Mouse (Mus musculus): ENCODE measurements around the gene Hspg2. TPM values are rescaled to one million over a fixed set of nuclear protein-coding genes. Genes with fewer than 3 reads are reported as not detected.

Hspg2 gene
- total RNA-seq, 4 experiments from 2014 or later, result 4.1 to 6.4 (median 6.0) TPM

- no peak for DNase-seq (ENCODE audit: low spot score in 2 of 2)
Observed at GRCm38 (mm10) chr4:137461217-137461616, 7.4 kb upstream of the Hspg2 start.

- no peak for DNase-seq (ENCODE audit: low spot score in 2 of 2)
Observed at GRCm38 (mm10) chr4:137461981-137462690, 6.4 kb upstream of the Hspg2 start.

- no peak for DNase-seq (ENCODE audit: low spot score in 2 of 2)
Observed at GRCm38 (mm10) chr4:137465125-137465787, 3.3 kb upstream of the Hspg2 start.

- no peak for DNase-seq (ENCODE audit: low spot score in 2 of 2)
Observed at GRCm38 (mm10) chr4:137466991-137467390, 1.6 kb upstream of the Hspg2 start.

- DNase-seq (ENCODE audit: low spot score in 2 of 2), result no peak
Observed at GRCm38 (mm10) chr4:137467525-137467924, 1.0 kb upstream of the Hspg2 start.

GRCm38 (mm10) chr4:137469081-137469844 lies 694 bp downstream of the Hspg2 start:
- no peak for DNase-seq (ENCODE audit: low spot score in 2 of 2)

GRCm38 (mm10) chr4:137469845-137470692 lies 1.5 kb downstream of the Hspg2 start:
- DNase-seq (ENCODE audit: low spot score in 2 of 2), result no peak

- no peak for DNase-seq (ENCODE audit: low spot score in 2 of 2)
Observed at GRCm38 (mm10) chr4:137470701-137471317, 2.2 kb downstream of the Hspg2 start.

GRCm38 (mm10) chr4:137471326-137471725 lies 2.8 kb downstream of the Hspg2 start:
- DNase-seq (ENCODE audit: low spot score in 2 of 2), result no peak

- DNase-seq (ENCODE audit: low spot score in 2 of 2), result no peak
Observed at GRCm38 (mm10) chr4:137473240-137473639, 4.7 kb downstream of the Hspg2 start.

GRCm38 (mm10) chr4:137473701-137474388 lies 5.3 kb downstream of the Hspg2 start:
- DNase-seq (ENCODE audit: low spot score in 2 of 2), result no peak

GRCm38 (mm10) chr4:137474694-137475093 lies 6.1 kb downstream of the Hspg2 start:
- DNase-seq (ENCODE audit: low spot score in 2 of 2), result no peak

GRCm38 (mm10) chr4:137475271-137476050 lies 6.9 kb downstream of the Hspg2 start:
- DNase-seq (ENCODE audit: low spot score in 2 of 2), result no peak

GRCm38 (mm10) chr4:137476065-137476760 lies 7.6 kb downstream of the Hspg2 start:
- peak; percentile 10 to 68 for DNase-seq (ENCODE audit: low spot score in 2 of 2)

GRCm38 (mm10) chr4:137476761-137477237 lies 8.2 kb downstream of the Hspg2 start:
- DNase-seq (ENCODE audit: low spot score in 2 of 2), result no peak

GRCm38 (mm10) chr4:137477611-137478010 lies 9.0 kb downstream of the Hspg2 start:
- DNase-seq (ENCODE audit: low spot score in 2 of 2), result no peak

GRCm38 (mm10) chr4:137478306-137478705 lies 9.7 kb downstream of the Hspg2 start:
- no peak for DNase-seq (ENCODE audit: low spot score in 2 of 2)

GRCm38 (mm10) chr4:137479757-137480156 lies 11.2 kb downstream of the Hspg2 start:
- no peak for DNase-seq (ENCODE audit: low spot score in 2 of 2)
